17 mouse cellular contexts compared by ENCODE assay signal in genomic region chr1:135624646-135625045, GRCm38 (mm10).
"Had no signal": no experiment of that assay in that cellular context is flagged by ENCODE, and none has a peak within 500 bp of the region (broad histone marks: within the 10 kb centered on the region; RNA-seq: fewer than 3 reads in every experiment).

No protein-coding gene starts in this region.

- DNase-seq: kidney, adult 8-10 months; kidney, postnatal 36 days; layer of hippocampus, adult 9-11 months; layer of hippocampus, postnatal 36 days; lung, embryonic 14.5 days; lung, postnatal 10 days; lung, postnatal 4 days; right cerebral cortex, adult 18-20 months; right cerebral cortex, postnatal 25 days; thymus, adult 2 months; thymus, postnatal 25 days had no signal

- H3K4me3 ChIP-seq: limb, embryonic 15.5 days; liver, embryonic 12.5 days; midbrain, embryonic 12.5 days; neural tube, embryonic 15.5 days had no signal

- H3K36me3 ChIP-seq: limb, embryonic 15.5 days; liver, embryonic 12.5 days; midbrain, embryonic 12.5 days; neural tube, embryonic 15.5 days had no signal

- H3K27ac ChIP-seq: limb, embryonic 15.5 days; liver, embryonic 12.5 days; midbrain, embryonic 12.5 days; neural tube, embryonic 15.5 days; stomach, postnatal 0 days had no signal

- H3K9me3 ChIP-seq: limb, embryonic 15.5 days; liver, embryonic 12.5 days; midbrain, embryonic 12.5 days; neural tube, embryonic 15.5 days had no signal

- H3K4me2 ChIP-seq: limb, embryonic 15.5 days; liver, embryonic 12.5 days; lung, embryonic 14.5 days; midbrain, embryonic 12.5 days; neural tube, embryonic 15.5 days had no signal

- H3K27me3 ChIP-seq: limb, embryonic 15.5 days; liver, embryonic 12.5 days; midbrain, embryonic 12.5 days; neural tube, embryonic 15.5 days had no signal

- ATAC-seq: intestine, postnatal 0 days; liver, embryonic 12.5 days had no signal

- H3K9ac ChIP-seq: limb, embryonic 15.5 days; liver, embryonic 12.5 days; lung, embryonic 14.5 days; midbrain, embryonic 12.5 days; neural tube, embryonic 15.5 days had no signal
